Mouse (Mus musculus) liver, adult 2 months (tissue): ENCODE measurements around the gene Slc46a3.

Source experiments
- CTCF ChIP-seq: fragments of 200-500 bp; IDR thresholded peaks from 2 replicates; pipeline ENCODE4 v1.5.1; 2011; ENCODE audit warnings: low read depth, low read length, control low read depth
- POLR2A ChIP-seq: fragments of 200-500 bp; IDR thresholded peaks from 2 replicates; pipeline ENCODE4 v1.6.1; 2011; ENCODE audit warnings: low read length, control low read depth; ENCODE audit not compliant: insufficient read depth; ENCODE audit errors: extremely low read depth

GRCm38 (mm10) chr5:147913241-147913842, 18.7 kb upstream of the Slc46a3 start:
- TF ChIP-seq POLR2A (no peak), CTCF (no peak)
